Mouse (Mus musculus) thymus, adult 2 months (tissue): Measurements from ENCODE around the gene Anln.

ENCODE experiments used
- CTCF ChIP-seq: fragments of 200-500 bp; IDR thresholded peaks from 2 replicates; pipeline ENCODE4 v1.5.1; 2012; ENCODE audit warnings: mild to moderate bottlenecking, control low read depth, low read length, moderate library complexity, borderline replicate concordance; ENCODE audit not compliant: control insufficient read depth, poor library complexity, insufficient read depth; ENCODE audit errors: extremely low read depth
- POLR2A ChIP-seq: fragments of 200-500 bp; IDR thresholded peaks from 2 replicates; pipeline ENCODE4 v1.6.1; 2012; ENCODE audit warnings: mild to moderate bottlenecking, low read length, control low read depth, moderate library complexity; ENCODE audit not compliant: control insufficient read depth, poor library complexity, insufficient read depth; ENCODE audit errors: extremely low read depth

DNA sequence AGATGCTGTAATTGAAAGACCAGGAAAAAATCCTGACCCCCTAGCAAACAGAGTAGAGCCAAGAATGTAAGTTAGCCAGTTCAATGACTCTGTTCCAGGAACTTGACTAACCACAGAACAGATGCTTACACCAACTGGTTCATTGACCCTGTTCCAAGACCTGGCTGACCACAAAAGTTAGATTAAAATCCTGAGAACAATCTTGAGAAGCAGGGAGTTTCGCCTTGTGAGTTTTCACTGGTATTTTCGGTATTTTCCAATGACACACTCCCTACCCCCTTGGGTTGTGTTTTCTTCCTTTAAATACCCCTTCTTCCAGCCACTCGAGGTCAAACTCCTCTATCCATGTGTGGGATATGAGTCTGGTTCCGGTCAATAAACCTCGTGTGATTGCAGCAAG, 79.3 kb downstream of the Anln start:
- TF ChIP-seq CTCF (no peak), POLR2A (no peak)
